Mouse (Mus musculus) thymus, adult 2 months (tissue): Measurements from ENCODE around the gene Pole3.

Source experiments
- CTCF ChIP-seq: fragments of 200-500 bp; IDR thresholded peaks from 2 replicates; pipeline ENCODE4 v1.5.1; 2012; ENCODE audit warnings: mild to moderate bottlenecking, control low read depth, low read length, moderate library complexity, borderline replicate concordance; ENCODE audit not compliant: control insufficient read depth, poor library complexity, insufficient read depth; ENCODE audit errors: extremely low read depth
- POLR2A ChIP-seq: fragments of 200-500 bp; IDR thresholded peaks from 2 replicates; pipeline ENCODE4 v1.6.1; 2012; ENCODE audit warnings: mild to moderate bottlenecking, low read length, control low read depth, moderate library complexity; ENCODE audit not compliant: control insufficient read depth, poor library complexity, insufficient read depth; ENCODE audit errors: extremely low read depth

GRCm38 (mm10) chr4:62526256-62526655, 1.4 kb upstream of the Pole3 start:
- TF ChIP-seq CTCF (no peak), POLR2A (no peak)
